Mouse (Mus musculus) MEL (cell line): ENCODE data around the gene Prkci. TPM values are rescaled to one million over a fixed set of nuclear protein-coding genes. Genes with fewer than 3 reads are reported as not detected.

Experiments used
- DNase-seq: peaks from one replicate; pipeline ENCODE4 v3.0.0; 2011; ENCODE audit warnings: low read depth, low spot score
- H3K27ac ChIP-seq: 2 replicates; pipeline ENCODE4 v1.5.1; 2012; ENCODE audit warnings: low read depth, mild to moderate bottlenecking, control low read depth, low read length, moderate library complexity; ENCODE audit not compliant: control insufficient read depth
- H3K27me3 ChIP-seq, 2 experiments: fragments of 150-350 bp in 1 of 2; sonication (generic) in 1 of 2; 2 replicates each; pipeline ENCODE4 v1.6.1; 2012; ENCODE audit warnings: low read length in 2 of 2, mild to moderate bottlenecking in 2 of 2, improper control_type of control experiment in 1 of 2, moderate library complexity in 1 of 2; ENCODE audit not compliant: insufficient read depth in 2 of 2, control insufficient read depth in 1 of 2
- H3K36me3 ChIP-seq, 2 experiments: 2 replicates each; pipeline ENCODE4 v1.6.1; 2012 to 2014; ENCODE audit warnings: low read length in 2 of 2, improper control_type of control experiment in 1 of 2, inconsistent platforms in 1 of 2, mild to moderate bottlenecking in 1 of 2; ENCODE audit not compliant: insufficient read depth in 2 of 2, control insufficient read depth in 1 of 2
- H3K4me1 ChIP-seq, 2 experiments: fragments of 150-350 bp in 1 of 2; sonication (generic) in 1 of 2; 2 replicates each; pipeline ENCODE4 v1.6.1; 2012; ENCODE audit warnings: low read length in 2 of 2, improper control_type of control experiment in 1 of 2, mild to moderate bottlenecking in 1 of 2; ENCODE audit not compliant: insufficient read depth in 2 of 2, control insufficient read depth in 1 of 2
- H3K4me3 ChIP-seq, 2 experiments: fragments of 150-350 bp in 1 of 2; sonication (generic) in 1 of 2; 2 replicates each; pipeline ENCODE4 v1.5.1; 2012; ENCODE audit warnings: low read depth in 2 of 2, low read length in 2 of 2, mild to moderate bottlenecking in 2 of 2, moderate library complexity in 2 of 2, control low read depth in 1 of 2, improper control_type of control experiment in 1 of 2; ENCODE audit not compliant: control insufficient read depth in 1 of 2, insufficient read depth in 1 of 2
- H3K79me2 ChIP-seq: 2 replicates; pipeline ENCODE4 v1.6.1; 2012; ENCODE audit warnings: mild to moderate bottlenecking, low read length, moderate library complexity; ENCODE audit not compliant: control insufficient read depth, poor library complexity, insufficient read depth
- H3K9ac ChIP-seq: 2 replicates; pipeline ENCODE4 v1.6.1; 2012; ENCODE audit warnings: low read depth, mild to moderate bottlenecking, control low read depth, low read length, moderate library complexity; ENCODE audit not compliant: control insufficient read depth, poor library complexity, severe bottlenecking
- H3K9me3 ChIP-seq: fragments of 150-350 bp; sonication (generic); replicated peaks from 2 replicates; pipeline ENCODE4 v1.6.1; 2012; ENCODE audit warnings: mild to moderate bottlenecking, low read length, improper control_type of control experiment, moderate library complexity; ENCODE audit not compliant: insufficient read depth
- CHD1 ChIP-seq: IDR thresholded peaks from 2 replicates; pipeline ENCODE4 v1.6.1; 2012; ENCODE audit warnings: low read depth, mild to moderate bottlenecking, inconsistent platforms, low read length, improper control_type of control experiment
- CTCF ChIP-seq, 3 experiments: IDR thresholded peaks in 2 of 3; conservative IDR thresholded peaks in 1 of 3; 2 replicates each; pipeline ENCODE4 v1.5.1; 2011 to 2012; ENCODE audit warnings: low read length in 3 of 3, low read depth in 2 of 3, mild to moderate bottlenecking in 2 of 3, improper control_type of control experiment in 1 of 3, inconsistent platforms in 1 of 3, mixed read lengths in 1 of 3, moderate library complexity in 1 of 3; ENCODE audit not compliant: control insufficient read depth in 1 of 3, insufficient read depth in 1 of 3, poor library complexity in 1 of 3, severe bottlenecking in 1 of 3
- E2F4 ChIP-seq: IDR thresholded peaks from 2 replicates; pipeline ENCODE4 v1.6.1; 2011; ENCODE audit warnings: low read depth, low read length, improper control_type of control experiment, borderline replicate concordance
- HCFC1 ChIP-seq: IDR thresholded peaks from 2 replicates; pipeline ENCODE4 v1.6.1; 2012; ENCODE audit warnings: low read depth, mild to moderate bottlenecking, inconsistent platforms, low read length, improper control_type of control experiment, moderate library complexity
- MAFK ChIP-seq: IDR thresholded peaks from 2 replicates; pipeline ENCODE4 v1.6.1; 2011; ENCODE audit warnings: low read depth, mild to moderate bottlenecking, low read length, improper control_type of control experiment, borderline replicate concordance
- MEF2A ChIP-seq: IDR thresholded peaks from 2 replicates; pipeline ENCODE4 v1.6.1; 2014; ENCODE audit warnings: low read depth, mild to moderate bottlenecking, inconsistent platforms, low read length, improper control_type of control experiment; ENCODE audit not compliant: poor library complexity, insufficient replicate concordance, severe bottlenecking; ENCODE audit errors: extremely low read depth
- MXI1 ChIP-seq: IDR thresholded peaks from 2 replicates; pipeline ENCODE4 v1.6.1; 2011; ENCODE audit warnings: mild to moderate bottlenecking, low read depth, low read length, improper control_type of control experiment
- MYB ChIP-seq: IDR thresholded peaks from 2 replicates; pipeline ENCODE4 v1.6.1; 2011; ENCODE audit warnings: mild to moderate bottlenecking, low read depth, low read length, improper control_type of control experiment
- MYC ChIP-seq: IDR thresholded peaks from 2 replicates; pipeline ENCODE4 v1.6.1; 2011; ENCODE audit warnings: low read depth, mild to moderate bottlenecking, low read length, improper control_type of control experiment, moderate library complexity
- NRF1 ChIP-seq: IDR thresholded peaks from 2 replicates; pipeline ENCODE4 v1.6.1; 2014; ENCODE audit warnings: low read depth, mild to moderate bottlenecking, inconsistent platforms, low read length, improper control_type of control experiment, moderate library complexity; ENCODE audit not compliant: poor library complexity, insufficient read depth, severe bottlenecking
- POLR2AphosphoS5 ChIP-seq: IDR thresholded peaks from 2 replicates; pipeline ENCODE4 v1.6.1; 2012; ENCODE audit warnings: low read depth, borderline replicate concordance, mild to moderate bottlenecking, inconsistent platforms, low read length, moderate library complexity, mixed read lengths
- RCOR1 ChIP-seq: IDR thresholded peaks from 2 replicates; pipeline ENCODE4 v1.6.1; 2012; ENCODE audit warnings: low read depth, mild to moderate bottlenecking, inconsistent platforms, low read length, improper control_type of control experiment
- SIN3A ChIP-seq: IDR thresholded peaks from 2 replicates; pipeline ENCODE4 v1.6.1; 2012; ENCODE audit warnings: low read length, improper control_type of control experiment, inconsistent platforms
- TAL1 ChIP-seq: IDR thresholded peaks from 2 replicates; pipeline ENCODE4 v1.6.1; 2012; ENCODE audit warnings: mild to moderate bottlenecking, inconsistent platforms, low read length, moderate library complexity, mixed read lengths
- TCF12 ChIP-seq: IDR thresholded peaks from 2 replicates; pipeline ENCODE4 v1.6.1; 2014; ENCODE audit warnings: low read depth, mild to moderate bottlenecking, inconsistent platforms, low read length, improper control_type of control experiment, moderate library complexity
- UBTF ChIP-seq: IDR thresholded peaks from 2 replicates; pipeline ENCODE4 v1.6.1; 2012; ENCODE audit warnings: low read depth, mild to moderate bottlenecking, inconsistent platforms, low read length, improper control_type of control experiment, moderate library complexity, borderline replicate concordance; ENCODE audit not compliant: insufficient read depth
- USF2 ChIP-seq, 2 experiments: IDR thresholded peaks; 2 replicates each; pipeline ENCODE4 v1.6.1; 2011 to 2012; ENCODE audit warnings: improper control_type of control experiment in 2 of 2, low read length in 2 of 2, borderline replicate concordance in 1 of 2, inconsistent platforms in 1 of 2, low read depth in 1 of 2, mild to moderate bottlenecking in 1 of 2; ENCODE audit not compliant: insufficient read depth in 1 of 2
- ZC3H11A ChIP-seq: IDR thresholded peaks from 2 replicates; pipeline ENCODE4 v1.6.1; 2012; ENCODE audit warnings: low read depth, mild to moderate bottlenecking, inconsistent platforms, low read length, improper control_type of control experiment
- polyA plus RNA-seq, 2 experiments: library from polyadenylated mRNA; stranded (reverse) in 1 of 2; unstranded in 1 of 2; fragments of >175 nt in 1 of 2; fragments of >200 nt in 1 of 2; gene quantifications; 2 replicates each; pipeline versions ENCODE4 v1.2.1 to v1.2.4; 2012; ENCODE audit warnings: low replicate concordance in 2 of 2, low read depth in 1 of 2; ENCODE audit not compliant: insufficient read length in 2 of 2, insufficient read depth in 1 of 2, missing spikeins in 1 of 2
- total RNA-seq: library from RNA; depleted of rRNA; stranded (reverse); fragments of 300-350 nt; gene quantifications from 2 replicates; pipeline ENCODE4 v1.2.3, GENCODE M21; 2012

Prkci gene
- total and polyA plus RNA-seq, 3 experiments, result 9.0 to 18.3 TPM; not detected in 1

DNA sequence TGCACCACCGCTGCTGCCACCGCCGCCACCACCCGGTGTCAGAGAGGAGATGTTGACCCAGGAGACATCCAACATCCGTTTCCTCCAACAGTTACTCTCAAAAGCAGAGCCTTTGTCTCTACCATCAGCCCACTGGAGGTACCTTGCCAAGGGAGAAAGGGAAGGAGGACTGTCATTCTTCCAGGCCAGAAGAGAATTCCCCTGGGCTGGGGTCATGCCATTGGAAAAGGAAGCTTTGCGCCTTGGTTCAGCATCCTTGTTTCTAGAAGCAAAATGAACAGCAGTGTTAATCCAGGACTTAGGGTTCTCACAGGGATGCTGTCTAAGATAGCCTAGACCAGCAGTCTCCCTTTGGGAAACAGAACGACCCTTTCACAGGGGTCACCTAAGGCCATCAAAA lies 66.8 kb downstream of the Prkci start:
- TF ChIP-seq POLR2AphosphoS5, result no peak
- TF ChIP-seq USF2 (IDR thresholded peaks at IDR 0.05; ENCODE audit: borderline replicate concordance in 1 of 2, insufficient read depth in 1 of 2, low read depth in 1 of 2, low read length in 2 of 2), result no peak
- TF ChIP-seq ZC3H11A, result no peak
- TF ChIP-seq TAL1, result no peak
- no peak for TF ChIP-seq MXI1
- TF ChIP-seq MEF2A, result no peak
- TF ChIP-seq CTCF (IDR thresholded peaks at IDR 0.05 in 2 of 3, conservative IDR thresholded peaks at IDR 0.05 in 1 of 3; ENCODE audit: control insufficient read depth in 1 of 3, insufficient read depth in 1 of 3, low read depth in 2 of 3, low read length in 3 of 3, poor library complexity in 1 of 3, severe bottlenecking in 1 of 3), result no peak
- TF ChIP-seq E2F4, result no peak
- TF ChIP-seq HCFC1, result no peak
- no peak for TF ChIP-seq MAFK
- no peak for TF ChIP-seq MYC
- no peak for TF ChIP-seq UBTF
- no peak for TF ChIP-seq RCOR1
- no peak for TF ChIP-seq MYB
- H3K36me3 ChIP-seq, result peaks cover 0 to 4% of the 10 kb centered on the region in 2 experiments; a peak in 1 of 4 replicates
- H3K79me2 ChIP-seq, result no peaks in the 10 kb centered on the region
- no peak overlapping the region for H3K4me3 ChIP-seq
- no peaks in the 10 kb centered on the region for H3K27me3 ChIP-seq
- no peak overlapping the region for H3K27ac ChIP-seq
- DNase-seq, result no peak
- no peak overlapping the region for H3K9ac ChIP-seq
- no peaks in the 10 kb centered on the region for H3K9me3 ChIP-seq
- H3K4me1 ChIP-seq, result peaks cover 0 to 4% of the 10 kb centered on the region in 2 experiments; a peak in 1 of 4 replicates

DNA sequence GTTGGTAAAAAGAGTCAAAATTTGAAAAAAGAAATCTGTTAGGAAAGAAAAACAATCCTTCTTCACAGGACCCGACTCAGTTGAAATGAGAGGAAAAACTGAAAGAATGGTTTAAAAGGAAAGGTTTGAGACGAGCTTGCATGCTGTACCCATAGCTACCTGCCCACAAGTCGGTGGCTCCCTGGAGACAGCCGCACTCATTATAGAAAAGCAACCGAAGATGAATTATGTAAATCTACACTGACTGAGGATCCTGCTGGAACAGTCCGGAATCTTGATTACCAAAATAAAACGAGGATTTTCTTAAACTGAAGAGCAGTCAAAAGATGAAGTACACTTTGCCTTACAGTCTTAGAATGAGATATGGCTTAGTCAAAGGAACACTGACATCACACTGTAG lies 72.9 kb downstream of the Prkci start:
- Histone ChIP-seq H3K9me3 (no peaks in the 10 kb centered on the region), H3K4me1 (no peaks in the 10 kb centered on the region), H3K79me2 (no peaks in the 10 kb centered on the region), H3K9ac (no peak overlapping the region), H3K27me3 (peaks cover 0 to 1% of the 10 kb centered on the region in 2 experiments; a peak in 1 of 4 replicates), H3K27ac (no peak overlapping the region), H3K36me3 (no peaks in the 10 kb centered on the region), H3K4me3 (no peak overlapping the region)
- no peak for TF ChIP-seq TCF12
- DNase-seq, result no peak

- H3K4me1 ChIP-seq, result no peaks in the 10 kb centered on the region
- peaks cover 0 to 1% of the 10 kb centered on the region in 2 experiments; a peak in 2 of 4 replicates for H3K27me3 ChIP-seq
- no peak overlapping the region for H3K9ac ChIP-seq
- no peak overlapping the region for H3K4me3 ChIP-seq
- H3K27ac ChIP-seq, result no peak overlapping the region
- H3K79me2 ChIP-seq, result no peaks in the 10 kb centered on the region
- TF ChIP-seq MAFK (no peak), SIN3A (no peak), CTCF (IDR thresholded peaks at IDR 0.05 in 2 of 3, conservative IDR thresholded peaks at IDR 0.05 in 1 of 3; ENCODE audit: control insufficient read depth in 1 of 3, insufficient read depth in 1 of 3, low read depth in 2 of 3, low read length in 3 of 3, poor library complexity in 1 of 3, severe bottlenecking in 1 of 3) (no peak), TAL1 (no peak), CHD1 (no peak), NRF1 (no peak)
- no peaks in the 10 kb centered on the region for H3K36me3 ChIP-seq
- DNase-seq, result no peak
- no peaks in the 10 kb centered on the region for H3K9me3 ChIP-seq
Observed at GRCm38 (mm10) chr3:31071804-31072203, 76.3 kb downstream of the Prkci start.
